Mouse (Mus musculus) kidney, embryonic 14.5 days (tissue): Measurements from ENCODE around the gene Mtg1. TPM values are rescaled to one million over a fixed set of nuclear protein-coding genes. Genes with fewer than 3 reads are reported as not detected.

Source experiments
- ATAC-seq: fragments of 200-750 bp; cut with Nextera tagmentation; 2 replicates; pipeline ENCODE4 v1.8.0; 2017; ENCODE audit warnings: moderate number of reproducible peaks, mild to moderate bottlenecking, moderate TSS enrichment, moderate library complexity; ENCODE audit not compliant: low FRiP score, low TSS enrichment
- H3K27ac ChIP-seq: fragments of 300-500 bp; sonication (generic); 2 replicates; pipeline ENCODE4 v1.5.1; 2014; ENCODE audit warnings: low read depth, mild to moderate bottlenecking, low read length, moderate library complexity, mixed read lengths
- H3K27me3 ChIP-seq: fragments of 300-500 bp; sonication (generic); 2 replicates; pipeline ENCODE4 v1.6.1; 2014; ENCODE audit warnings: mild to moderate bottlenecking, low read length; ENCODE audit not compliant: control insufficient read depth, insufficient read depth
- H3K36me3 ChIP-seq: fragments of 300-500 bp; sonication (generic); 2 replicates; pipeline ENCODE4 v1.6.1; 2014; ENCODE audit warnings: low read length, mixed read lengths; ENCODE audit not compliant: control insufficient read depth, insufficient read depth
- H3K4me1 ChIP-seq: fragments of 300-500 bp; sonication (generic); 2 replicates; pipeline ENCODE4 v1.6.1; 2014; ENCODE audit warnings: low read length, mixed read lengths; ENCODE audit not compliant: control insufficient read depth, insufficient read depth
- H3K4me2 ChIP-seq: fragments of 300-500 bp; sonication (generic); replicated peaks from 2 replicates; pipeline ENCODE4 v1.6.1; 2014; ENCODE audit warnings: low read depth, mild to moderate bottlenecking, low read length
- H3K4me3 ChIP-seq: fragments of 300-500 bp; sonication (generic); 2 replicates; pipeline ENCODE4 v1.5.1; 2014; ENCODE audit warnings: mild to moderate bottlenecking, low read length
- H3K9ac ChIP-seq: fragments of 300-500 bp; sonication (generic); 2 replicates; pipeline ENCODE4 v1.6.1; 2014; ENCODE audit warnings: low read depth, mild to moderate bottlenecking, low read length, moderate library complexity
- H3K9me3 ChIP-seq: fragments of 300-500 bp; sonication (generic); 2 replicates; pipeline ENCODE4 v1.6.1; 2016; ENCODE audit warnings: low read length; ENCODE audit not compliant: control insufficient read depth
- WGBS: fragments of 180-500 bp; shearing (Covaris S2); extraction: QIAGEN DNeasy Blood & Tissue Kit; methylation state at CpG from one replicate; pipeline ENCODE4 v1.1.7; 2014; 5-methylcytosine and 5-hydroxymethylcytosine counted together
- polyA plus RNA-seq: library from polyadenylated mRNA; unstranded; fragments of >200 nt; fragmentation: Nextera tagmentation; extraction: Ambion mirVana; gene quantifications from 2 replicates; pipeline ENCODE4 v1.2.1, GENCODE M21; 2014

Gene Mtg1
- polyA plus RNA-seq, 1 experiment from 2014 or later, result 30.8 TPM

DNA sequence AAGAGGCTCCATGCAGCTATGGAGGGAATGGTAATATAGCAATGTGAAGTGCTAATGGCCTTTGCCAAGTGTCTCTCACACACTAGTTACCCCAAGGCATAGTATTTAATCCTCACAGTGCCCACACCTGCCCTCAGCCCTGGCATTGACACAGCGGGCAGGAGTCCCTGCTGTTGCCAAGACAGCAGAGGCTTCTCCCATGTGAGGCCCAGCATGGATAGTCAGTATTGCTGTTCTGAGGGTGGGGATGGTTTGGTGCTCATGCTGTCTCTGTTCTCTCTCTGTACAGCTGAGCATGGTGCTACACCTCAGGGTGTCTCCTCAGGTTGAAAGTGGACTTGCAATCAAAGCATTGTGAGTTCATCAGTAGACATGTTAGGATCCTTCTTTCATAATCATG is 53.1 kb downstream of the Mtg1 start:
- H3K27me3 ChIP-seq, result no peaks in the 10 kb centered on the region
- WGBS, result 88% methylated on average over 1 of the region's 1 CpGs
- ATAC-seq, result no peak
- H3K4me2 ChIP-seq, result no peak overlapping the region
- H3K4me1 ChIP-seq, result no peaks in the 10 kb centered on the region
- H3K9ac ChIP-seq, result no peak overlapping the region
- H3K9me3 ChIP-seq, result no peaks in the 10 kb centered on the region
- no peaks in the 10 kb centered on the region for H3K36me3 ChIP-seq
- no peak overlapping the region for H3K27ac ChIP-seq
- no peak overlapping the region for H3K4me3 ChIP-seq

DNA sequence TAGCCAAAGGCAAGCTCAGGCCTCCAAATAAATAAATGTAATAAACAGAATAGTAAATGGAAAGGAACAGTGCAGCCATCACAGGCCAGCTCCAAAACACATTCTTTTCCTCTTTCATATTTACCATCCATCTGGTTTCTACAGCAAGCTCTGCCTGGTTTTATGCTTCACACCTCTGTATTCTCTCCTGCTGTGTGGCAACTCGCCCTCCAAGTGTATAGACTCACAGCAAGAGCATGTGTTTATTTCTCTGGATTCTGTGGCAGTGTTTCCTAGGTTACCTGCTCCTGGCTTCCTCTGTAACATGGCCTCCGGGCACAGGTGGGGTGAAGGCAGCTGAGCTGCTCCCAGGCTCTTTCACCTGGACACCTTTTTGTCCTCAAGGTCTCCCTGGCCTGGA is 55.1 kb downstream of the Mtg1 start:
- ATAC-seq, result no peak
- Histone ChIP-seq H3K36me3 (no peaks in the 10 kb centered on the region), H3K27ac (no peak overlapping the region), H3K4me2 (no peak overlapping the region), H3K4me3 (no peak overlapping the region), H3K4me1 (no peaks in the 10 kb centered on the region), H3K9ac (no peak overlapping the region), H3K9me3 (no peaks in the 10 kb centered on the region), H3K27me3 (no peaks in the 10 kb centered on the region)
- WGBS, result 62% methylated on average over 2 of the region's 2 CpGs

DNA sequence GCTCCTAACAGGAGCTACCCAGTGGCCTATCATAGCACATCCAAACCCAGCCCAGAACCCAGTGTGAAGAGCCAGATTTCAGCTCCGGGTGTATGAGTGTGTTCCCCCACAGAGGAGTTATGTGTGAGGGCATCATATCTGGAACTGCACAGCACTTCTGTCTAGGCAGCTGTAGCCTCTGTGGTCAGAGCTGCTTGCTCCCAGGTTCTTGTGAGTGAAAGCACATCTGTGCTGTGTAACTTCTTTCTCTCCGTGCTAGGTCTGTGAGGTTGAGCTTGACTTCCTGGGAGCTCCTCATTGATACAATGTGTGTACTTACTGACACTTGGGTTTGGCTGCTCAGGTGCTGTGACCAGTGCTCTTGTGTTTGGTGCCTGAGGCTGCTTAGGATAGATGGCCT is 55.5 kb downstream of the Mtg1 start:
- Histone ChIP-seq H3K27me3 (no peaks in the 10 kb centered on the region), H3K36me3 (no peaks in the 10 kb centered on the region), H3K4me2 (no peak overlapping the region), H3K9ac (no peak overlapping the region), H3K4me3 (no peak overlapping the region), H3K27ac (no peak overlapping the region), H3K9me3 (no peaks in the 10 kb centered on the region), H3K4me1 (no peaks in the 10 kb centered on the region)
- WGBS, result 84% methylated on average over 2 of the region's 2 CpGs
- ATAC-seq, result no peak

DNA sequence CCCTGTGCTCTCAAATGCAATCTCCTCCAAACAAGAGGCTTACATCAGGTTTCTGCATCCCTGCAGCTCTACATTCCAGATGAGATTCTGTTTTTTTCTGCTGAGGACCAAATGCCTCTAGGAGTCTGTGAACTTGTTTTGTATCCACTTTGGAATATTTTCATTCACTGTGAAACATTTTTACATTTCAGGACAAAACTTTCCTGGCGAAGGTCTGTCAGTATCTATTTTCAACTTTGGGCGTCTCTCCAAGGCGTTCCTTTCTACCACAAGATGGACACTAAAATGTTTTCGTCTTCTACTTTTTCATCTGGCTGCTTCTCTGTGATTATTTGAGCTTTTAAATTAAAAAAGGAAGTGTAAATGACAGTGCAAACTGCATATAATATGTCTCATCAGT is 56.7 kb downstream of the Mtg1 start:
- Histone ChIP-seq H3K9me3 (no peaks in the 10 kb centered on the region), H3K27ac (no peak overlapping the region), H3K4me3 (no peak overlapping the region), H3K9ac (no peak overlapping the region), H3K36me3 (no peaks in the 10 kb centered on the region), H3K4me1 (no peaks in the 10 kb centered on the region), H3K4me2 (no peak overlapping the region), H3K27me3 (no peaks in the 10 kb centered on the region)
- 84% methylated on average over 4 of the region's 4 CpGs for WGBS
- ATAC-seq, result no peak

DNA sequence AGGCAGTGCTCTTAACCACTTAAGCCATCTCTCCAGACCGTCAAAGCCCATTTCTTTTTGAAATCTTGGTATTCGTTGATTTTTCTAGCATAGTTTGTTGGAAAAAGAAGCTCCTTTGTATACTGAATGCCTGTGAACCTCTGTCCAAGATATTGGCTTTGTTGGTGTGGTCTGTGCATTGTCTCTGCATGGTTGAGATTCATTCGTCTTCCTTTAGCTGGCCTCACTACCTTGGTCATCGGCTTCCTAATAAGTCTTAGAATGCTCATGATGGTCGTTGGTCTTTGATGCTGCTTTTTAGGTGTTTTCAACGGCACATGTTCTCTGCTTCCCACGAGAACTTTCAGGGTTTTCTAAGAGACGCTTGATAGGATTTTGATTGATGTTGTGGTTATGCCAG is 58.6 kb downstream of the Mtg1 start:
- Histone ChIP-seq H3K27me3 (no peaks in the 10 kb centered on the region), H3K9me3 (no peaks in the 10 kb centered on the region), H3K4me3 (no peak overlapping the region), H3K4me1 (no peaks in the 10 kb centered on the region), H3K36me3 (no peaks in the 10 kb centered on the region), H3K9ac (no peak overlapping the region), H3K4me2 (no peak overlapping the region), H3K27ac (no peak overlapping the region)
- ATAC-seq, result no peak
- WGBS, result 80% methylated on average over 8 of the region's 8 CpGs

Other genes starting within 250 kb of the Mtg1 start
- 0.14 and 0.18 TPM in 2 replicates for gene Kndc1, start 242.9 kb upstream of the Mtg1 start, polyA plus RNA-seq
- 0.23 TPM in 1 of 2 replicates, not detected in the other for gene Utf1, start 193.8 kb upstream of the Mtg1 start, polyA plus RNA-seq
- 0.34 and 0.55 TPM in 2 replicates for gene 6430531B16Rik, start 158.8 kb upstream of the Mtg1 start, polyA plus RNA-seq
- gene Adam8, start 145.0 kb upstream of the Mtg1 start, polyA plus RNA-seq, result 0.85 and 1.6 TPM in 2 replicates
- gene Zfp511, start 101.2 kb upstream of the Mtg1 start, polyA plus RNA-seq, result 46.2 and 47.5 TPM in 2 replicates
- gene Tubgcp2, start 100.9 kb upstream of the Mtg1 start, polyA plus RNA-seq, result 40.6 and 62.9 TPM in 2 replicates
- gene Msx3, start 88.5 kb upstream of the Mtg1 start, polyA plus RNA-seq, result not detected in 2 replicates
- gene Caly, start 55.0 kb upstream of the Mtg1 start, polyA plus RNA-seq, result 0.91 TPM in 2 replicates
- 0.38 TPM in 1 of 2 replicates, not detected in the other for gene Prap1, start 44.2 kb upstream of the Mtg1 start, polyA plus RNA-seq
- gene Fuom, start 35.1 kb upstream of the Mtg1 start, polyA plus RNA-seq, result 32.4 and 36.2 TPM in 2 replicates
- gene Paox, start 21.8 kb upstream of the Mtg1 start, polyA plus RNA-seq, result 20.7 and 24.8 TPM in 2 replicates
- gene Echs1, start 21.1 kb upstream of the Mtg1 start, polyA plus RNA-seq, result 186 and 199 TPM in 2 replicates
- gene Sprn, start 17.3 kb downstream of the Mtg1 start, polyA plus RNA-seq, result 0.13 and 0.14 TPM in 2 replicates
- gene Olfr522, start 27.2 kb downstream of the Mtg1 start, polyA plus RNA-seq, result not detected in 2 replicates
- gene Olfr523, start 35.7 kb downstream of the Mtg1 start, polyA plus RNA-seq, result not detected in 2 replicates
- gene Olfr524, start 68.4 kb downstream of the Mtg1 start, polyA plus RNA-seq, result not detected in 2 replicates
- gene Cd163l1, start 80.7 kb downstream of the Mtg1 start, polyA plus RNA-seq, result not detected in 2 replicates
- gene 5830411N06Rik, start 109.7 kb downstream of the Mtg1 start, polyA plus RNA-seq, result not detected in 2 replicates
- not detected in 2 replicates for gene Olfr525, start 183.3 kb downstream of the Mtg1 start, polyA plus RNA-seq
- not detected in 2 replicates for gene Olfr527, start 196.5 kb downstream of the Mtg1 start, polyA plus RNA-seq
- gene Olfr60, start 224.1 kb downstream of the Mtg1 start, polyA plus RNA-seq, result not detected in 2 replicates
- gene Olfr530, start 238.8 kb downstream of the Mtg1 start, polyA plus RNA-seq, result not detected in 2 replicates